Mouse (Mus musculus): ENCODE measurements around the gene Snx3. TPM values are rescaled to one million over a fixed set of nuclear protein-coding genes. Genes with fewer than 3 reads are reported as not detected.

Snx3 gene
- total RNA-seq, 2 experiments from 2014 or later, result 163 to 175 TPM

- no peak for DNase-seq
These were observed 2.4 kb downstream of the Snx3 start for GRCm38 (mm10) chr10:42504096-42504710.

GRCm38 (mm10) chr10:42510141-42510540, 8.3 kb downstream of the Snx3 start:
- DNase-seq, result no peak

- DNase-seq, result no peak
These were observed 9.6 kb downstream of the Snx3 start for GRCm38 (mm10) chr10:42511184-42512135.

- DNase-seq, result no peak
These were observed 12.3 kb downstream of the Snx3 start for GRCm38 (mm10) chr10:42514125-42514524.

GRCm38 (mm10) chr10:42518363-42518762, 16.5 kb downstream of the Snx3 start:
- no peak for DNase-seq

GRCm38 (mm10) chr10:42521315-42521981, 19.6 kb downstream of the Snx3 start:
- no peak for DNase-seq

- no peak for DNase-seq
These were observed 21.1 kb downstream of the Snx3 start for GRCm38 (mm10) chr10:42522912-42523311.

GRCm38 (mm10) chr10:42523556-42524162, 21.8 kb downstream of the Snx3 start:
- no peak for DNase-seq

- no peak for DNase-seq
These were observed 23.9 kb downstream of the Snx3 start for GRCm38 (mm10) chr10:42525682-42526081.

- DNase-seq, result no peak
These were observed 32.1 kb downstream of the Snx3 start for GRCm38 (mm10) chr10:42533836-42534453.

GRCm38 (mm10) chr10:42537571-42538316, 35.9 kb downstream of the Snx3 start:
- DNase-seq, result no peak

GRCm38 (mm10) chr10:42545707-42546503, 44.1 kb downstream of the Snx3 start:
- no peak for DNase-seq

GRCm38 (mm10) chr10:42546507-42546906, 44.7 kb downstream of the Snx3 start:
- DNase-seq, result no peak

GRCm38 (mm10) chr10:42559581-42560200, 57.9 kb downstream of the Snx3 start:
- no peak for DNase-seq

- DNase-seq, result peak; percentile 67
These were observed 60.4 kb downstream of the Snx3 start for GRCm38 (mm10) chr10:42562272-42562671.

- no peak for DNase-seq
These were observed 70.7 kb downstream of the Snx3 start for GRCm38 (mm10) chr10:42572567-42572966.

GRCm38 (mm10) chr10:42572971-42573370, 71.1 kb downstream of the Snx3 start:
- DNase-seq, result no peak

GRCm38 (mm10) chr10:42574639-42575038, 72.8 kb downstream of the Snx3 start:
- no peak for DNase-seq

- DNase-seq, result no peak
These were observed 75.9 kb downstream of the Snx3 start for GRCm38 (mm10) chr10:42577525-42578280.
